Mouse (Mus musculus): Measurements from ENCODE around the gene E030030I06Rik. TPM values are rescaled to one million over a fixed set of nuclear protein-coding genes. Genes with fewer than 3 reads are reported as not detected.

The E030030I06Rik gene
- polyA plus RNA-seq (2014; fragmentation: Illumina TruSeq; extraction: RNeasy Lipid Tissue Mini Kit (QIAGEN cat#74804); ENCODE audit: low read depth, low replicate concordance): 5.6 TPM

GRCm38 (mm10) chr10:22149073-22149690 is at the start of gene E030030I06Rik:
Gene E030030I06Rik (minus strand): TSS chr10:22149270.

GRCm38 (mm10) chr10:22158310-22158999 is 9.4 kb upstream of the E030030I06Rik start, which contains the start of the genes Raet1e and H60b:
Gene Raet1e (plus strand): TSS chr10:22158569.
Gene H60b (plus strand): TSS chr10:22158586.

GRCm38 (mm10) chr10:22067979-22068378 is 81.1 kb downstream of the E030030I06Rik start, which contains the start of gene 4930444G20Rik:
Gene 4930444G20Rik (minus strand): TSS chr10:22068079.

Other genes starting within 250 kb of the E030030I06Rik start
- gene 4930444G20Rik, start 81.2 kb downstream of the E030030I06Rik start, polyA plus RNA-seq (2014; fragmentation: Illumina TruSeq; extraction: RNeasy Lipid Tissue Mini Kit (QIAGEN cat#74804); ENCODE audit: low read depth, low replicate concordance): not detected
- 27.8 TPM for gene Raet1e, start 9.3 kb upstream of the E030030I06Rik start, polyA plus RNA-seq (2014; fragmentation: Illumina TruSeq; extraction: RNeasy Lipid Tissue Mini Kit (QIAGEN cat#74804); ENCODE audit: low read depth, low replicate concordance)
- gene H60b, start 9.3 kb upstream of the E030030I06Rik start, polyA plus RNA-seq (2014; fragmentation: Illumina TruSeq; extraction: RNeasy Lipid Tissue Mini Kit (QIAGEN cat#74804); ENCODE audit: low read depth, low replicate concordance): not detected
- gene Raet1d, start 211.3 kb upstream of the E030030I06Rik start, polyA plus RNA-seq (2014; fragmentation: Illumina TruSeq; extraction: RNeasy Lipid Tissue Mini Kit (QIAGEN cat#74804); ENCODE audit: low read depth, low replicate concordance): 0.35 TPM

All from sigmoid colon, adult 10 weeks (tissue).